18 mouse cellular contexts compared by ENCODE assay signal in the genomic region with DNA sequence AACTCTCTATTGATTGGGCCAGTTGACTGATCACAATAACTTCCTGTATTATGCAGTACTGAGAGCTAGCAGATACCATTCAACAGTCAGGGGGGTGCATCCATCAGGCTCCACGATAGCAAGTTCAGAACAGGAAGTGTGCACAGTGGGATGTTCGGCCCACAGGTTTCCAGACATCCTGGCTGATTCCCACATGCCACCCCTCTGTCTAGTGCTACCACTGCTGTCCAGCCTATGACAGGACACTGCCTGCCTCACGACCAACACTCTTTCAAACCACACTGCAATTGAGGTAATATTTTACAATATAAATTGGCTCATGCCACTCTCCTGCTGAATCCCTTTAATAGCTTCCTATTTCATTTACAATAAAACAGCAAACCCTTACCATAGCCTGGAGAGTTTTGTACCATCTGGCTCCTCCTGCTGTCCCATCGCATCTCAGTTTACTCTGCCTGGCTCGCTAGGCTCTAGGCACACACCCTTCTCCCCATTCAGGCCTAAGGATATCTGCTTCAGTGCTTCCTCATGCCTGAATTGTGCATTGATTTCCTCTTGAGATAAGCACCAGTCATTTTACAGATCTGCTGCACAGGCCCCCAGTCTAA.
DNase-seq lines count a peak whose midpoint lies in the region; ATAC-seq and TF ChIP-seq lines count a peak whose summit lies in the region.
"Had no signal": no experiment of that assay in that cellular context is flagged by ENCODE, and none has a peak within 500 bp of the region (broad histone marks: within the 10 kb centered on the region; RNA-seq: fewer than 3 reads in every experiment).

No protein-coding gene starts in this region.

- no peak for TF ChIP-seq POLR2A in brain, embryonic 14.5 days (IDR thresholded peaks at IDR 0.05; ENCODE audit: borderline replicate concordance, extremely low read depth, insufficient read depth, insufficient read length, poor library complexity, severe bottlenecking)

- TF ChIP-seq EP300 in liver, postnatal 0 days (IDR thresholded peaks at IDR 0.05; ENCODE audit: low read depth) = no peak

- no peak overlapping the region for H3K27ac ChIP-seq in forebrain, embryonic 15.5 days (replicated peaks)
- H3K27ac ChIP-seq in forebrain, postnatal 0 days (ENCODE audit: low read depth, low read length) = no peak overlapping the region
- H3K27ac ChIP-seq in liver, postnatal 0 days (ENCODE audit: low read depth) = no peak overlapping the region
- H3K27ac ChIP-seq: liver, embryonic 14.5 days; macrophage; midbrain, embryonic 10.5 days had no signal

- H3K4me2 ChIP-seq in forebrain, embryonic 15.5 days (replicated peaks) = no peak overlapping the region
- no peak overlapping the region for H3K4me2 ChIP-seq in forebrain, postnatal 0 days (ENCODE audit: low read depth)
- H3K4me2 ChIP-seq in liver, postnatal 0 days (ENCODE audit: low read depth, low read length) = no peak overlapping the region

- 72% methylated on average over 5 of the region's 5 CpGs for WGBS in forebrain, embryonic 15.5 days
- WGBS in forebrain, postnatal 0 days = 67% methylated on average over 5 of the region's 5 CpGs
- 58% methylated on average over 5 of the region's 5 CpGs for WGBS in liver, postnatal 0 days (ENCODE audit: insufficient replicate concordance)

- no peaks in the 10 kb centered on the region for H3K9me3 ChIP-seq in forebrain, embryonic 15.5 days
- no peaks in the 10 kb centered on the region for H3K9me3 ChIP-seq in forebrain, postnatal 0 days (ENCODE audit: low read length)
- no peaks in the 10 kb centered on the region for H3K9me3 ChIP-seq in liver, postnatal 0 days (ENCODE audit: low read length)
- H3K9me3 ChIP-seq: midbrain, embryonic 10.5 days had no signal

- H3K4me3 ChIP-seq in forebrain, embryonic 15.5 days = no peak overlapping the region
- H3K4me3 ChIP-seq in forebrain, postnatal 0 days (ENCODE audit: low read depth, low read length) = no peak overlapping the region
- no peak overlapping the region for H3K4me3 ChIP-seq in liver, postnatal 0 days (ENCODE audit: low read depth, low read length)
- H3K4me3 ChIP-seq: midbrain, embryonic 10.5 days had no signal

- 0 out of 2 replicates have a peak, but pooled peaks cover 4% of the 10 kb centered on the region for H3K4me1 ChIP-seq in forebrain, embryonic 15.5 days
- H3K4me1 ChIP-seq in forebrain, postnatal 0 days (ENCODE audit: insufficient read depth) = no peaks in the 10 kb centered on the region
- H3K4me1 ChIP-seq in liver, postnatal 0 days (ENCODE audit: insufficient read depth) = no peaks in the 10 kb centered on the region
- H3K4me1 ChIP-seq: midbrain, embryonic 10.5 days had no signal

- ATAC-seq in forebrain, embryonic 15.5 days (replicated peaks) = 0 out of 2 replicates have a peak, but pooled peaks have one; percentile 53
- no peak for ATAC-seq in forebrain, postnatal 0 days
- no peak for ATAC-seq in liver, postnatal 0 days
- ATAC-seq: Patski had no signal

- no peaks in the 10 kb centered on the region for H3K36me3 ChIP-seq in forebrain, embryonic 15.5 days
- no peaks in the 10 kb centered on the region for H3K36me3 ChIP-seq in forebrain, postnatal 0 days (ENCODE audit: insufficient read depth)
- no peaks in the 10 kb centered on the region for H3K36me3 ChIP-seq in liver, postnatal 0 days (replicated peaks; ENCODE audit: insufficient read depth, low read length)
- H3K36me3 ChIP-seq: midbrain, embryonic 10.5 days had no signal

- H3K27me3 ChIP-seq in forebrain, embryonic 15.5 days = no peaks in the 10 kb centered on the region
- H3K27me3 ChIP-seq in forebrain, postnatal 0 days (ENCODE audit: insufficient read depth, low read length) = no peaks in the 10 kb centered on the region
- no peaks in the 10 kb centered on the region for H3K27me3 ChIP-seq in liver, postnatal 0 days (ENCODE audit: insufficient read depth, low read length)

- DNase-seq in forebrain, postnatal 0 days = no peak
- DNase-seq in layer of hippocampus, adult 18-20 months (ENCODE audit: low spot score in 2 of 2) = peak; percentile 13 to 60
- DNase-seq in layer of hippocampus, postnatal 25 days (ENCODE audit: extremely low spot score in 1 of 2, low spot score in 1 of 2) = no peak
- peak; percentile 38 for DNase-seq in brain, embryonic 14.5 days (ENCODE audit: low read depth)
- DNase-seq in cerebellum, postnatal 25 days = peak; percentile 37 to 52
- DNase-seq in gastrocnemius, postnatal 10 days = no peak
- no peak for DNase-seq in liver, postnatal 0 days
- DNase-seq: adrenal gland, postnatal 14 days; gastrocnemius, postnatal 25 days; kidney, adult 8-10 months; kidney, postnatal 14 days; right cerebral cortex, postnatal 25 days; thymus, adult 18-20 months had no signal

- TF ChIP-seq CTCF in forebrain, postnatal 0 days (IDR thresholded peaks at IDR 0.05; ENCODE audit: low read depth) = no peak
- no peak for TF ChIP-seq CTCF in brain, embryonic 14.5 days (IDR thresholded peaks at IDR 0.05; ENCODE audit: borderline replicate concordance, extremely low read depth, insufficient read depth, insufficient read length)
- no peak for TF ChIP-seq CTCF in liver, postnatal 0 days (IDR thresholded peaks at IDR 0.05; ENCODE audit: low read depth)

- H3K9ac ChIP-seq in forebrain, embryonic 15.5 days (replicated peaks) = no peak overlapping the region
- H3K9ac ChIP-seq in forebrain, postnatal 0 days = no peak overlapping the region
- H3K9ac ChIP-seq in liver, postnatal 0 days (replicated peaks) = no peak overlapping the region
- H3K9ac ChIP-seq: liver, embryonic 14.5 days had no signal

Comparison
In these comparisons a context has a peak if more than half of its experiments do, and no peak if none do; other contexts are left out.
1. DNase-seq: peak in layer of hippocampus, adult 18-20 months (2 of 2), brain, embryonic 14.5 days (single experiment) and cerebellum, postnatal 25 days (2 of 2); none in forebrain, postnatal 0 days (single experiment), layer of hippocampus, postnatal 25 days (0 of 2), gastrocnemius, postnatal 10 days (single experiment) and liver, postnatal 0 days (single experiment).